Mouse (Mus musculus): ENCODE results near the gene Ptgs2. TPM values are rescaled to one million over a fixed set of nuclear protein-coding genes. Genes with fewer than 3 reads are reported as not detected.

Ptgs2 gene
- polyA plus RNA-seq, 1 experiment from 2014 or later: 0.13 TPM

Small RNA genes lying within 50 kb of the gene (microRNA-seq; reads per million reads assigned to microRNA genes)
- gene Gm44329: not detected

Other genes with a start within 250 kb of the Ptgs2 start
- 17.7 and 18.2 TPM in 2 replicates for gene Pla2g4a, start 138.7 kb upstream of the Ptgs2 start, polyA plus RNA-seq (2015; fragmentation: Nextera tagmentation; extraction: Ambion mirVana)
- not detected in 2 replicates for gene Pdc, start 219.4 kb downstream of the Ptgs2 start, polyA plus RNA-seq (2015; fragmentation: Nextera tagmentation; extraction: Ambion mirVana)